In the genomic region with DNA sequence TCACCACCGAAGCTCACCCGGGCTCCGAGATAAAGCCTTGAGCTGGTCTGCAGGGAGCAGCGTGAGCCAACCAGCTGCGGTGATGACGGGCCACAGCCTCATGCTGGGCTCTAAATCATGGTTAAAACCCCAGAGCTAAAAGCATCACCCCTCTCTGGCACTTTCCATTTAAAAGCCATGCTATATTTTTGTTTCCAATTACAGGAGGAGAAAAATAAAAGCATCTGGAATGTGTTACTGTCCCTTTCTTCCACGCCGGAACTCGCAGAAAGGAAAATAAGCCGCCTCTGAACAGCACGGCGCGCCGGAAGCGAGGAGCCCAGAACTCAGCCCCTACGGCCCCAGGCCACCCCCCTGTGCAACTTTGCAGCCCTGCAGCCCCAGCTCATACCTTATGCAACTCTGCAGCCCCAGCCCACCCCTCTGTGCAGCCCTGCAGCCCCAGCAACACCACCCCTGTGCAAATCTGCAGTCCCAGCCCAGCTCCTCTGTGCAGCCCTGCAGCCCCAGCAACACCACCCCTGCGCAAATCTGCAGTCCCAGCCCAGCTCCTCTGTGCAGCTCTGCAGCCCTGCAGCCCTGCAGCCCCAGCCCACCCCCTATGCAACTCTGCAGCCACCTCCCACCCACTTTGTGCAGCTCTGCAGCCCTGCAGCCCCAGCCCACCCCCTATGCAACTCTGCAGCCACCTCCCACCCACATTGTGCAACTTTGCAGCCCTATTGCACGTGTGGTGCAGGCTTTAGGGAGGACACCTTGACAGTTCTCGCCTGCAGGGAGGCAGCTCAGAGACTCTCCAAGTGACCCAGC, we compare ENCODE assay signal across 8 mouse cellular contexts.
DNase-seq lines count a peak whose midpoint lies in the region; ATAC-seq lines count a peak whose summit lies in the region.

No protein-coding gene starts in this region.

- WGBS in midbrain, embryonic 11.5 days, result 37% methylated on average over 19 of the region's 19 CpGs

- H3K4me3 ChIP-seq in midbrain, embryonic 11.5 days (ENCODE audit: low read depth, low read length), result no peak overlapping the region

- H3K9me3 ChIP-seq in midbrain, embryonic 11.5 days (ENCODE audit: control insufficient read depth, low read length), result no peaks in the 10 kb centered on the region

- 0 out of 2 replicates have a peak, but pooled peaks cover 5% of the 10 kb centered on the region for H3K4me1 ChIP-seq in midbrain, embryonic 11.5 days (ENCODE audit: control insufficient read depth, insufficient read depth, low read length)

- peak overlapping the region; percentile 19 for H3K4me2 ChIP-seq in midbrain, embryonic 11.5 days

- DNase-seq in 3T3-L1 (ENCODE audit: low read depth, low spot score), result peak; percentile 23
- DNase-seq in embryo, embryonic 10 days (ENCODE audit: low spot score), result peak; percentile 65
- DNase-seq in hindlimb bud, embryonic 11.5 days (ENCODE audit: extremely low spot score, low read depth, low spot score), result peak; percentile 74
- peak; percentile 90 for DNase-seq in midbrain, embryonic 11.5 days (ENCODE audit: low spot score, missing footprints)
- DNase-seq in spleen, postnatal 14 days (ENCODE audit: low spot score in 2 of 2), result no peak
- DNase-seq in spleen, postnatal 4 days (ENCODE audit: low spot score in 2 of 2), result no peak
- no peak for DNase-seq in layer of hippocampus, postnatal 25 days (ENCODE audit: extremely low spot score in 1 of 2, low spot score in 1 of 2)

- H3K36me3 ChIP-seq in midbrain, embryonic 11.5 days (ENCODE audit: control insufficient read depth, insufficient read depth, low read length), result no peaks in the 10 kb centered on the region

- no peaks in the 10 kb centered on the region for H3K27me3 ChIP-seq in midbrain, embryonic 11.5 days (ENCODE audit: control insufficient read depth, insufficient read depth, low read length)

- no peak overlapping the region for H3K27ac ChIP-seq in midbrain, embryonic 11.5 days (ENCODE audit: low read depth, low read length)

- peak; percentile 35; the same call in 1 of the 2 replicates for ATAC-seq in granulocyte monocyte progenitor cell, adult 5-6 weeks (replicated peaks; ENCODE audit: poor library complexity, severe bottlenecking)
- peak; percentile 63 for ATAC-seq in midbrain, embryonic 11.5 days (ENCODE audit: low FRiP score)

- peak overlapping the region; percentile 44; the same call in 1 of the 2 replicates for H3K9ac ChIP-seq in midbrain, embryonic 11.5 days (ENCODE audit: low read length)

Comparison
In these comparisons a context has a peak if more than half of its experiments do, and no peak if none do; other contexts are left out.
1. DNase-seq: peak in 3T3-L1 (single experiment), embryo, embryonic 10 days (single experiment), hindlimb bud, embryonic 11.5 days (single experiment) and midbrain, embryonic 11.5 days (single experiment); none in spleen, postnatal 14 days (0 of 2), spleen, postnatal 4 days (0 of 2) and layer of hippocampus, postnatal 25 days (0 of 2).